Mouse (Mus musculus): ENCODE results near the gene Pir. TPM values are rescaled to one million over a fixed set of nuclear protein-coding genes. Genes with fewer than 3 reads are reported as not detected.

Gene Pir
- polyA plus RNA-seq, 1 experiment from 2014 or later: 9.0 TPM

Other genes with a start within 250 kb of the Pir start
- 0.83 and 0.98 TPM in 2 replicates for gene Car5b, start 241.4 kb upstream of the Pir start, polyA plus RNA-seq (2015; fragmentation: Nextera tagmentation; extraction: Ambion mirVana)
- gene Siah1b, start 192.9 kb upstream of the Pir start, polyA plus RNA-seq (2015; fragmentation: Nextera tagmentation; extraction: Ambion mirVana): 30.1 and 30.2 TPM in 2 replicates
- 0.24 TPM in 1 of 2 replicates, not detected in the other for gene Cltrn, start 180.5 kb upstream of the Pir start, polyA plus RNA-seq (2015; fragmentation: Nextera tagmentation; extraction: Ambion mirVana)
- 2.1 and 3.3 TPM in 2 replicates for gene Ace2, start 130.0 kb upstream of the Pir start, polyA plus RNA-seq (2015; fragmentation: Nextera tagmentation; extraction: Ambion mirVana)
- 0.22 and 0.32 TPM in 2 replicates for gene Bmx, start 11.2 kb upstream of the Pir start, polyA plus RNA-seq (2015; fragmentation: Nextera tagmentation; extraction: Ambion mirVana)
- 2.4 and 3.1 TPM in 2 replicates for gene Vegfd, start 104.0 kb downstream of the Pir start, polyA plus RNA-seq (2015; fragmentation: Nextera tagmentation; extraction: Ambion mirVana)
- gene Piga, start 150.4 kb downstream of the Pir start, polyA plus RNA-seq (2015; fragmentation: Nextera tagmentation; extraction: Ambion mirVana): 12.3 and 15.0 TPM in 2 replicates
- gene Asb11, start 167.6 kb downstream of the Pir start, polyA plus RNA-seq (2015; fragmentation: Nextera tagmentation; extraction: Ambion mirVana): not detected in 2 replicates
- gene Asb9, start 237.0 kb downstream of the Pir start, polyA plus RNA-seq (2015; fragmentation: Nextera tagmentation; extraction: Ambion mirVana): 1.6 and 2.0 TPM in 2 replicates